Mouse (Mus musculus) hindbrain, embryonic 11.5 days (tissue): ENCODE measurements around the gene Colgalt2. TPM values are rescaled to one million over a fixed set of nuclear protein-coding genes. Genes with fewer than 3 reads are reported as not detected.
"Not testable (repeated sequence)": the region's sequence is repeated elsewhere in the genome, so short reads cannot be mapped to it uniquely, and the experiment has no call there.

ENCODE experiments used
- ATAC-seq: fragments of 200-750 bp; cut with Nextera tagmentation; 2 replicates; pipeline ENCODE4 v1.8.0; 2017; ENCODE audit warnings: mild to moderate bottlenecking, moderate TSS enrichment, moderate library complexity; ENCODE audit not compliant: low FRiP score
- DNase-seq: peaks from one replicate; pipeline ENCODE4 v3.0.0-alpha.2; 2015; ENCODE audit warnings: low spot score
- H3K27ac ChIP-seq: fragments of 300-500 bp; sonication (generic); 2 replicates; pipeline ENCODE4 v1.5.1; 2014; ENCODE audit warnings: mild to moderate bottlenecking, low read depth, low read length
- H3K27me3 ChIP-seq: fragments of 300-500 bp; sonication (generic); 2 replicates; pipeline ENCODE4 v1.6.1; 2014; ENCODE audit warnings: mild to moderate bottlenecking, low read length, moderate library complexity, mixed read lengths; ENCODE audit not compliant: control insufficient read depth, insufficient read depth
- H3K36me3 ChIP-seq: fragments of 300-500 bp; sonication (generic); 2 replicates; pipeline ENCODE4 v1.6.1; 2014; ENCODE audit warnings: mild to moderate bottlenecking, low read length, moderate library complexity, mixed read lengths; ENCODE audit not compliant: control insufficient read depth, insufficient read depth
- H3K4me1 ChIP-seq: fragments of 300-500 bp; sonication (generic); replicated peaks from 2 replicates; pipeline ENCODE4 v1.6.1; 2014; ENCODE audit warnings: low read length, mixed read lengths; ENCODE audit not compliant: control insufficient read depth, insufficient read depth
- H3K4me2 ChIP-seq: fragments of 300-500 bp; sonication (generic); replicated peaks from 2 replicates; pipeline ENCODE4 v1.6.1; 2014; ENCODE audit warnings: mild to moderate bottlenecking, low read depth, low read length
- H3K4me3 ChIP-seq: fragments of 300-500 bp; sonication (generic); 2 replicates; pipeline ENCODE4 v1.5.1; 2014; ENCODE audit warnings: low read depth, low read length
- H3K9ac ChIP-seq: fragments of 300-500 bp; sonication (generic); 2 replicates; pipeline ENCODE4 v1.6.1; 2014; ENCODE audit warnings: low read depth, low read length
- H3K9me3 ChIP-seq: fragments of 300-500 bp; sonication (generic); 2 replicates; pipeline ENCODE4 v1.6.1; 2016; ENCODE audit warnings: low read length; ENCODE audit not compliant: control insufficient read depth
- WGBS: fragments of 180-500 bp; shearing (Covaris S2); extraction: QIAGEN DNeasy Blood & Tissue Kit; methylation state at CpG from one replicate; pipeline ENCODE4 v1.1.7; 2014; 5-methylcytosine and 5-hydroxymethylcytosine counted together
- polyA plus RNA-seq: library from polyadenylated mRNA; unstranded; fragments of >200 nt; fragmentation: Nextera tagmentation; extraction: Ambion mirVana; gene quantifications from 2 replicates; pipeline ENCODE4 v1.2.1, GENCODE M21; 2014

The Colgalt2 gene
- polyA plus RNA-seq, 1 experiment from 2014 or later = 2.7 TPM

- H3K27me3 ChIP-seq = no peaks in the 10 kb centered on the region
- WGBS = 91% methylated on average over 4 of the region's 4 CpGs
- H3K27ac ChIP-seq = no peak overlapping the region
- H3K4me2 ChIP-seq = no peak overlapping the region
- no peaks in the 10 kb centered on the region for H3K4me1 ChIP-seq
- H3K4me3 ChIP-seq = no peak overlapping the region
- H3K36me3 ChIP-seq = no peaks in the 10 kb centered on the region
- H3K9ac ChIP-seq = no peak overlapping the region
- ATAC-seq (no peak), DNase-seq (no peak)
- H3K9me3 ChIP-seq = no peaks in the 10 kb centered on the region
Observed at GRCm38 (mm10) chr1:152434166-152434565, 34.5 kb downstream of the Colgalt2 start.

- 79% methylated on average over 15 of the region's 17 CpGs for WGBS
- not testable (repeated sequence) for H3K4me2 ChIP-seq, DNase-seq
Observed at GRCm38 (mm10) chr1:152437518-152437917, 37.9 kb downstream of the Colgalt2 start.

GRCm38 (mm10) chr1:152439408-152439807 is 39.8 kb downstream of the Colgalt2 start:
- Histone ChIP-seq H3K36me3 (no peaks in the 10 kb centered on the region), H3K27me3 (no peaks in the 10 kb centered on the region), H3K4me2 (no peak overlapping the region), H3K9me3 (no peaks in the 10 kb centered on the region), H3K4me3 (no peak overlapping the region), H3K27ac (no peak overlapping the region), H3K9ac (no peak overlapping the region), H3K4me1 (no peaks in the 10 kb centered on the region)
- DNase-seq = no peak
- WGBS = 84% methylated on average over 4 of the region's 4 CpGs
- no peak for ATAC-seq

More at GRCm38 (mm10) chr1:152437518-152437917, 37.9 kb downstream of the Colgalt2 start:
- H3K27me3 ChIP-seq, H3K9ac ChIP-seq, H3K9me3 ChIP-seq, H3K36me3 ChIP-seq, H3K4me1 ChIP-seq, H3K4me3 ChIP-seq, H3K27ac ChIP-seq, ATAC-seq: not testable (repeated sequence)

- no peaks in the 10 kb centered on the region for H3K27me3 ChIP-seq
- no peaks in the 10 kb centered on the region for H3K36me3 ChIP-seq
- H3K27ac ChIP-seq = no peak overlapping the region
- H3K4me3 ChIP-seq = no peak overlapping the region
- ATAC-seq (no peak), DNase-seq (no peak)
- H3K9me3 ChIP-seq = no peaks in the 10 kb centered on the region
- H3K4me1 ChIP-seq = no peaks in the 10 kb centered on the region
- no peak overlapping the region for H3K4me2 ChIP-seq
- H3K9ac ChIP-seq = no peak overlapping the region
- 82% methylated on average over 10 of the region's 10 CpGs for WGBS
Observed at GRCm38 (mm10) chr1:152439874-152440273, 40.2 kb downstream of the Colgalt2 start.

- Histone ChIP-seq H3K9me3 (no peaks in the 10 kb centered on the region), H3K4me3 (no peak overlapping the region), H3K27me3 (no peaks in the 10 kb centered on the region), H3K9ac (no peak overlapping the region), H3K27ac (no peak overlapping the region), H3K4me2 (no peak overlapping the region), H3K36me3 (no peaks in the 10 kb centered on the region), H3K4me1 (no peaks in the 10 kb centered on the region)
- ATAC-seq = no peak
- DNase-seq = no peak
- 91% methylated on average over 7 of the region's 7 CpGs for WGBS
Observed at GRCm38 (mm10) chr1:152444630-152445029, 45.0 kb downstream of the Colgalt2 start.

GRCm38 (mm10) chr1:152445925-152446324 is 46.3 kb downstream of the Colgalt2 start:
- H3K27ac ChIP-seq = no peak overlapping the region
- no peak for DNase-seq
- 90% methylated on average over 6 of the region's 6 CpGs for WGBS

GRCm38 (mm10) chr1:152454536-152454935 is 54.9 kb downstream of the Colgalt2 start:
- no peak overlapping the region for H3K9ac ChIP-seq
- H3K4me3 ChIP-seq = no peak overlapping the region
- H3K9me3 ChIP-seq = no peaks in the 10 kb centered on the region
- H3K4me1 ChIP-seq = peaks cover 4% of the 10 kb centered on the region; the same call in 1 of the 2 replicates
- ATAC-seq (no peak), DNase-seq (no peak)
- no peaks in the 10 kb centered on the region for H3K27me3 ChIP-seq
- 77% methylated on average over 5 of the region's 5 CpGs for WGBS
- H3K36me3 ChIP-seq = no peaks in the 10 kb centered on the region
- H3K27ac ChIP-seq = no peak overlapping the region
- H3K4me2 ChIP-seq = no peak overlapping the region

More at GRCm38 (mm10) chr1:152445925-152446324, 46.3 kb downstream of the Colgalt2 start:
- Histone ChIP-seq H3K27me3 (no peaks in the 10 kb centered on the region), H3K4me3 (no peak overlapping the region), H3K4me1 (no peaks in the 10 kb centered on the region), H3K4me2 (no peak overlapping the region), H3K36me3 (no peaks in the 10 kb centered on the region), H3K9me3 (no peaks in the 10 kb centered on the region), H3K9ac (no peak overlapping the region)
- no peak for ATAC-seq

- no peaks in the 10 kb centered on the region for H3K27me3 ChIP-seq
- no peak overlapping the region for H3K4me2 ChIP-seq
- DNase-seq = peak; percentile 48
- H3K36me3 ChIP-seq = no peaks in the 10 kb centered on the region
- no peaks in the 10 kb centered on the region for H3K9me3 ChIP-seq
- H3K4me1 ChIP-seq = peaks cover 4% of the 10 kb centered on the region; the same call in 1 of the 2 replicates
- H3K9ac ChIP-seq = no peak overlapping the region
- WGBS = 60% methylated on average over 10 of the region's 10 CpGs
- 0 out of 2 replicates have a peak, but pooled peaks have one; percentile 35 for ATAC-seq
- H3K4me3 ChIP-seq = no peak overlapping the region
- H3K27ac ChIP-seq = no peak overlapping the region
Observed at GRCm38 (mm10) chr1:152455275-152456243, 55.9 kb downstream of the Colgalt2 start.

GRCm38 (mm10) chr1:152456266-152456665 is 56.6 kb downstream of the Colgalt2 start:
- H3K27ac ChIP-seq = no peak overlapping the region
- WGBS = 85% methylated on average over 3 of the region's 3 CpGs

More at GRCm38 (mm10) chr1:152456266-152456665, 56.6 kb downstream of the Colgalt2 start:
- no peaks in the 10 kb centered on the region for H3K36me3 ChIP-seq
- H3K27me3 ChIP-seq = no peaks in the 10 kb centered on the region
- H3K4me1 ChIP-seq = peaks cover 4% of the 10 kb centered on the region; the same call in 1 of the 2 replicates
- H3K9ac ChIP-seq = no peak overlapping the region
- H3K9me3 ChIP-seq = no peaks in the 10 kb centered on the region
- no peak overlapping the region for H3K4me2 ChIP-seq
- no peak overlapping the region for H3K4me3 ChIP-seq
- no peak for DNase-seq
- no peak for ATAC-seq
